In genomic region chr6:48982305-48982704, GRCm38 (mm10) we compare ENCODE assay signal across 30 mouse cellular contexts. TPM values are rescaled to one million over a fixed set of nuclear protein-coding genes. Genes with fewer than 3 reads are reported as not detected.
DNase-seq lines count a peak whose midpoint lies in the region; ATAC-seq and TF ChIP-seq lines count a peak whose summit lies in the region.
"Had no signal": no experiment of that assay in that cellular context is flagged by ENCODE, and none has a peak within 500 bp of the region (broad histone marks: within the 10 kb centered on the region; RNA-seq: fewer than 3 reads in every experiment).

No protein-coding gene starts in this region.

- no peak overlapping the region for H3K4me3 ChIP-seq in left cerebral cortex, adult 2 months
- no peak overlapping the region for H3K4me3 ChIP-seq in hindbrain, embryonic 10.5 days
- H3K4me3 ChIP-seq: embryonic facial prominence, embryonic 15.5 days; forebrain, embryonic 15.5 days; limb, embryonic 12.5 days; midbrain, embryonic 10.5 days had no signal

- no peak for DNase-seq in frontal cortex, postnatal 10 days (ENCODE audit: low spot score in 2 of 2)
- peak; percentile 12 to 15 for DNase-seq in left cerebral cortex, postnatal 36 days (ENCODE audit: low spot score in 2 of 2)
- no peak for DNase-seq in left cerebral cortex, adult 2 months (ENCODE audit: extremely low spot score in 1 of 2, low spot score in 2 of 2)
- DNase-seq in layer of hippocampus, adult 9-11 months = peak; percentile 37
- no peak for DNase-seq in hindbrain, embryonic 10.5 days (ENCODE audit: low spot score)
- no peak for DNase-seq in heart, postnatal 25 days (ENCODE audit: low spot score)
- DNase-seq: adrenal gland, postnatal 14 days; cerebellum, adult 8-10 months; kidney, adult 9 months; kidney, postnatal 14 days; liver, postnatal 0 days; thymus, postnatal 25 days had no signal

- no peaks in the 10 kb centered on the region for H3K27me3 ChIP-seq in hindbrain, embryonic 10.5 days (ENCODE audit: insufficient read depth, poor library complexity, severe bottlenecking)
- H3K27me3 ChIP-seq: embryonic facial prominence, embryonic 15.5 days; forebrain, embryonic 15.5 days; limb, embryonic 12.5 days had no signal

- WGBS in hindbrain, embryonic 10.5 days = 76% methylated on average over 3 of the region's 3 CpGs

- intact Hi-C loops in left cerebral cortex, postnatal 36 days (cut with DNase I) = no loop called here
- intact Hi-C loops in left cerebral cortex, adult 2 months (cut with DNase I) = no loop called here
- intact Hi-C loops in heart, postnatal 25 days (cut with DNase I) = no loop called here

- ATAC-seq in frontal cortex, adult (ENCODE audit: low TSS enrichment) = peak; percentile 97
- ATAC-seq: forebrain, embryonic 15.5 days; hindbrain, postnatal 0 days; intestine, embryonic 16.5 days; liver, postnatal 0 days; lung, postnatal 0 days; midbrain, embryonic 16.5 days had no signal

- no peak for TF ChIP-seq CTCF in left cerebral cortex, adult 2 months (IDR thresholded peaks at IDR 0.05)

- H3K9me3 ChIP-seq in hindbrain, embryonic 10.5 days = no peaks in the 10 kb centered on the region
- H3K9me3 ChIP-seq: embryonic facial prominence, embryonic 15.5 days; forebrain, embryonic 15.5 days; limb, embryonic 12.5 days; midbrain, embryonic 10.5 days had no signal

- no peaks in the 10 kb centered on the region for H3K4me1 ChIP-seq in hindbrain, embryonic 10.5 days (replicated peaks)
- H3K4me1 ChIP-seq: embryonic facial prominence, embryonic 15.5 days; forebrain, embryonic 15.5 days; limb, embryonic 12.5 days; midbrain, embryonic 10.5 days had no signal

- no peak overlapping the region for H3K27ac ChIP-seq in left cerebral cortex, adult 2 months
- H3K27ac ChIP-seq in hindbrain, embryonic 10.5 days = no peak overlapping the region
- H3K27ac ChIP-seq: embryonic facial prominence, embryonic 15.5 days; forebrain, embryonic 15.5 days; hindbrain, postnatal 0 days; limb, embryonic 12.5 days; midbrain, embryonic 10.5 days had no signal

- no peaks in the 10 kb centered on the region for H3K36me3 ChIP-seq in hindbrain, embryonic 10.5 days
- H3K36me3 ChIP-seq: embryonic facial prominence, embryonic 15.5 days; forebrain, embryonic 15.5 days; limb, embryonic 12.5 days; midbrain, embryonic 10.5 days had no signal

RNA-seq across cellular contexts. Expression of gene Svs1, which starts 4.4 kb away (rescaled TPM):
- not detected for total RNA-seq in left cerebral cortex, postnatal 36 days (2021)
- not detected for total RNA-seq in left cerebral cortex, adult 2 months (2021)
- not detected in 2 replicates for polyA plus RNA-seq in hindbrain, embryonic 10.5 days (2016; fragmentation: Nextera tagmentation; extraction: Ambion mirVana)
- not detected for total RNA-seq in heart, postnatal 25 days (2021)
- total RNA-seq: adrenal gland, postnatal 14 days; gastrocnemius, adult 8-10 months; hindbrain, postnatal 0 days; left cerebral cortex, adult 18-20 months had no signal
- polyA plus RNA-seq: brain, embryonic 14.5 days; embryonic facial prominence, embryonic 15.5 days; forebrain, embryonic 15.5 days; heart, embryonic 11.5 days; heart, postnatal 0 days; hindbrain, embryonic 11.5 days; hindbrain, postnatal 0 days; intestine, embryonic 16.5 days; limb, embryonic 12.5 days; liver, embryonic 11.5 days; liver, postnatal 0 days; lung, postnatal 0 days; midbrain, embryonic 10.5 days; midbrain, embryonic 16.5 days; neural tube, embryonic 14.5 days; stomach, embryonic 14.5 days had no signal

RNA-seq across cellular contexts. Expression of gene Doxl2, which starts 7.5 kb away (rescaled TPM):
- total RNA-seq in left cerebral cortex, postnatal 36 days (2021) = not detected
- not detected for total RNA-seq in left cerebral cortex, adult 2 months (2021)
- not detected in 2 replicates for polyA plus RNA-seq in hindbrain, embryonic 10.5 days (2016; fragmentation: Nextera tagmentation; extraction: Ambion mirVana)
- not detected for total RNA-seq in heart, postnatal 25 days (2021)
- total RNA-seq: adrenal gland, postnatal 14 days; gastrocnemius, adult 8-10 months; hindbrain, postnatal 0 days; left cerebral cortex, adult 18-20 months had no signal
- polyA plus RNA-seq: brain, embryonic 14.5 days; embryonic facial prominence, embryonic 15.5 days; forebrain, embryonic 15.5 days; heart, embryonic 11.5 days; heart, postnatal 0 days; hindbrain, embryonic 11.5 days; hindbrain, postnatal 0 days; intestine, embryonic 16.5 days; limb, embryonic 12.5 days; liver, embryonic 11.5 days; liver, postnatal 0 days; lung, postnatal 0 days; midbrain, embryonic 10.5 days; midbrain, embryonic 16.5 days; neural tube, embryonic 14.5 days; stomach, embryonic 14.5 days had no signal

RNA-seq across cellular contexts. Expression of gene 1600015I10Rik, which starts 52.6 kb away (rescaled TPM):
- total RNA-seq in left cerebral cortex, postnatal 36 days (2021) = not detected
- total RNA-seq in left cerebral cortex, adult 2 months (2021) = not detected
- not detected in 2 replicates for polyA plus RNA-seq in hindbrain, embryonic 10.5 days (2016; fragmentation: Nextera tagmentation; extraction: Ambion mirVana)
- total RNA-seq in heart, postnatal 25 days (2021) = not detected
- total RNA-seq: adrenal gland, postnatal 14 days; gastrocnemius, adult 8-10 months; hindbrain, postnatal 0 days; left cerebral cortex, adult 18-20 months had no signal
- polyA plus RNA-seq: brain, embryonic 14.5 days; embryonic facial prominence, embryonic 15.5 days; forebrain, embryonic 15.5 days; hindbrain, embryonic 11.5 days; hindbrain, postnatal 0 days; intestine, embryonic 16.5 days; limb, embryonic 12.5 days; liver, embryonic 11.5 days; liver, postnatal 0 days; lung, postnatal 0 days; midbrain, embryonic 10.5 days; midbrain, embryonic 16.5 days; neural tube, embryonic 14.5 days; stomach, embryonic 14.5 days had no signal

RNA-seq across cellular contexts. Expression of gene Gpnmb, which starts 54.0 kb away (rescaled TPM):
- total RNA-seq in left cerebral cortex, postnatal 36 days (2021) = 1 to 10 TPM; 1.1 to 1.8 TPM
- total RNA-seq in left cerebral cortex, adult 2 months (2021) = 1 to 10 TPM; 1.3 to 2.5 TPM
- polyA plus RNA-seq in hindbrain, embryonic 10.5 days (2016; fragmentation: Nextera tagmentation; extraction: Ambion mirVana) = 0.75 and 0.81 TPM in 2 replicates
- total RNA-seq in heart, postnatal 25 days (2021) = under 1 TPM; 0.53 to 0.70 TPM

Comparison
In these comparisons a context has a peak if more than half of its experiments do, and no peak if none do; other contexts are left out.
1. DNase-seq: peak in left cerebral cortex, postnatal 36 days (2 of 2) and layer of hippocampus, adult 9-11 months (single experiment); none in frontal cortex, postnatal 10 days (0 of 2), left cerebral cortex, adult 2 months (0 of 2), hindbrain, embryonic 10.5 days (single experiment) and heart, postnatal 25 days (single experiment).